Mouse (Mus musculus) midbrain, embryonic 15.5 days (tissue): ENCODE results near the gene Foxb2. TPM values are rescaled to one million over a fixed set of nuclear protein-coding genes. Genes with fewer than 3 reads are reported as not detected.

Experiments used
- ATAC-seq: fragments of 200-750 bp; cut with Nextera tagmentation; replicated peaks from 2 replicates; pipeline ENCODE4 v1.8.0; 2017; ENCODE audit warnings: moderate TSS enrichment
- H3K27ac ChIP-seq: fragments of 300-500 bp; sonication (generic); 2 replicates; pipeline ENCODE4 v1.5.1; 2015; ENCODE audit warnings: mild to moderate bottlenecking, inconsistent platforms
- H3K27me3 ChIP-seq: fragments of 300-500 bp; sonication (generic); replicated peaks from 2 replicates; pipeline ENCODE4 v1.6.1; 2015; ENCODE audit warnings: inconsistent platforms
- H3K36me3 ChIP-seq: fragments of 300-500 bp; sonication (generic); replicated peaks from 2 replicates; pipeline ENCODE4 v1.6.1; 2015; ENCODE audit warnings: inconsistent platforms
- H3K4me1 ChIP-seq: fragments of 300-500 bp; sonication (generic); 2 replicates; pipeline ENCODE4 v1.6.1; 2015; ENCODE audit warnings: inconsistent platforms
- H3K4me2 ChIP-seq: fragments of 300-500 bp; sonication (generic); 2 replicates; pipeline ENCODE4 v1.6.1; 2015; ENCODE audit warnings: inconsistent platforms, mild to moderate bottlenecking, moderate library complexity
- H3K4me3 ChIP-seq: fragments of 300-500 bp; sonication (generic); 2 replicates; pipeline ENCODE4 v1.5.1; 2015; ENCODE audit warnings: mild to moderate bottlenecking, inconsistent platforms
- H3K9ac ChIP-seq: fragments of 300-500 bp; sonication (generic); 2 replicates; pipeline ENCODE4 v1.6.1; 2015; ENCODE audit warnings: mild to moderate bottlenecking, inconsistent platforms
- H3K9me3 ChIP-seq: fragments of 300-500 bp; sonication (generic); 2 replicates; pipeline ENCODE4 v1.6.1; 2016; ENCODE audit warnings: inconsistent platforms
- WGBS: fragments of 180-500 bp; shearing (Covaris S2); methylation state at CpG from one replicate; pipeline ENCODE4 v1.1.7; 2015; ENCODE audit warnings: mixed read lengths; 5-methylcytosine and 5-hydroxymethylcytosine counted together
- polyA plus RNA-seq: library from polyadenylated mRNA; unstranded; fragments of >200 nt; fragmentation: Nextera tagmentation; extraction: Ambion mirVana; gene quantifications from 2 replicates; pipeline ENCODE4 v1.2.1, GENCODE M21; 2015

Gene Foxb2
- 0.52 and 0.84 TPM in 2 replicates for polyA plus RNA-seq

GRCm38 (mm10) chr19:16873221-16873861 is at the start of gene Foxb2:
Gene Foxb2, minus strand, starts transcription at chr19:16873805.
- Histone ChIP-seq H3K4me2 (peak within 1 kb of the TSS; percentile 93), H3K9ac (peak within 1 kb of the TSS; percentile 38), H3K27me3 (peaks cover 75% of the 10 kb centered on the region), H3K27ac (no peak within 1 kb of the TSS), H3K36me3 (no peaks in the 10 kb centered on the region), H3K4me3 (peak within 1 kb of the TSS; percentile 47), H3K9me3 (no peaks in the 10 kb centered on the region), H3K4me1 (peaks cover 51% of the 10 kb centered on the region)
- ATAC-seq = peak; percentile 15; the same call in 1 of the 2 replicates
- WGBS = under 1% methylated on average over 40 of the region's 40 CpGs

- no peak overlapping the region for H3K27ac ChIP-seq
- H3K4me1 ChIP-seq = no peaks in the 10 kb centered on the region
- H3K9me3 ChIP-seq = no peaks in the 10 kb centered on the region
- ATAC-seq = no peak
- 76% methylated on average over 5 of the region's 5 CpGs for WGBS
- no peak overlapping the region for H3K4me3 ChIP-seq
- H3K4me2 ChIP-seq = no peak overlapping the region
- H3K27me3 ChIP-seq = no peaks in the 10 kb centered on the region
- H3K36me3 ChIP-seq = no peaks in the 10 kb centered on the region
- no peak overlapping the region for H3K9ac ChIP-seq
Observed at GRCm38 (mm10) chr19:16911507-16911906, 37.9 kb upstream of the Foxb2 start.

GRCm38 (mm10) chr19:16903106-16903505 is 29.5 kb upstream of the Foxb2 start:
- Histone ChIP-seq H3K4me1 (no peaks in the 10 kb centered on the region), H3K4me3 (no peak overlapping the region), H3K27me3 (no peaks in the 10 kb centered on the region), H3K36me3 (no peaks in the 10 kb centered on the region), H3K27ac (no peak overlapping the region), H3K4me2 (no peak overlapping the region), H3K9me3 (no peaks in the 10 kb centered on the region), H3K9ac (no peak overlapping the region)
- ATAC-seq = no peak
- WGBS = 76% methylated on average over 2 of the region's 2 CpGs

GRCm38 (mm10) chr19:16899716-16900115 is 26.1 kb upstream of the Foxb2 start:
- Histone ChIP-seq H3K36me3 (no peaks in the 10 kb centered on the region), H3K27ac (no peak overlapping the region), H3K4me1 (no peaks in the 10 kb centered on the region), H3K27me3 (no peaks in the 10 kb centered on the region), H3K9me3 (no peaks in the 10 kb centered on the region), H3K4me3 (no peak overlapping the region), H3K4me2 (no peak overlapping the region), H3K9ac (no peak overlapping the region)
- WGBS = 49% methylated on average over 10 of the region's 10 CpGs
- no peak for ATAC-seq

DNA sequence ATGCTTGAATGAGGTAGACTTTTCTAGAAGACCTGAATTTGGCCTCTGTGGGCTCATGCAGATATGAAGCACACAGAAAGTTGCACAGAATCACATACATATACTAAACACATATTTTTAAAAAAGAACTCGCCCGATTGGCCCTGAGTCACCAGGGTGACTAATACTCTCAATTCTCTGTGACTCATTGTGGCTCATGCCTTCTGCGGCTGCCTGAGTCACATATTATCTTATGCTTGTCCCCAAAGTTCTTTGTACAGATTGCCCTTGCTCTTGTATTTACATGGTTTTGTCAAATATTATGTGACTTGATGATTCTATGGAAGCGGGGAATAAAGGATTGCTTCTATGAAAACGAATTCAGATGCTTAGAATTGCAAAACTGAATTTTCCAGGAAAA is 25.0 kb upstream of the Foxb2 start:
- no peak overlapping the region for H3K9ac ChIP-seq
- no peak for ATAC-seq
- WGBS = 92% methylated on average over 5 of the region's 5 CpGs
- no peak overlapping the region for H3K27ac ChIP-seq
- H3K4me3 ChIP-seq = no peak overlapping the region
- no peak overlapping the region for H3K4me2 ChIP-seq
- H3K9me3 ChIP-seq = no peaks in the 10 kb centered on the region
- no peaks in the 10 kb centered on the region for H3K4me1 ChIP-seq
- H3K27me3 ChIP-seq = no peaks in the 10 kb centered on the region
- H3K36me3 ChIP-seq = no peaks in the 10 kb centered on the region

GRCm38 (mm10) chr19:16876458-16876770 is 2.8 kb upstream of the Foxb2 start:
- under 1% methylated on average over 17 of the region's 17 CpGs for WGBS
- H3K9ac ChIP-seq = no peak overlapping the region
- no peaks in the 10 kb centered on the region for H3K36me3 ChIP-seq
- no peaks in the 10 kb centered on the region for H3K9me3 ChIP-seq
- no peak for ATAC-seq
- no peak overlapping the region for H3K27ac ChIP-seq
- no peak overlapping the region for H3K4me3 ChIP-seq
- H3K27me3 ChIP-seq = peaks cover 67% of the 10 kb centered on the region
- peaks cover 46% of the 10 kb centered on the region for H3K4me1 ChIP-seq
- peak overlapping the region; percentile 17 for H3K4me2 ChIP-seq

DNA sequence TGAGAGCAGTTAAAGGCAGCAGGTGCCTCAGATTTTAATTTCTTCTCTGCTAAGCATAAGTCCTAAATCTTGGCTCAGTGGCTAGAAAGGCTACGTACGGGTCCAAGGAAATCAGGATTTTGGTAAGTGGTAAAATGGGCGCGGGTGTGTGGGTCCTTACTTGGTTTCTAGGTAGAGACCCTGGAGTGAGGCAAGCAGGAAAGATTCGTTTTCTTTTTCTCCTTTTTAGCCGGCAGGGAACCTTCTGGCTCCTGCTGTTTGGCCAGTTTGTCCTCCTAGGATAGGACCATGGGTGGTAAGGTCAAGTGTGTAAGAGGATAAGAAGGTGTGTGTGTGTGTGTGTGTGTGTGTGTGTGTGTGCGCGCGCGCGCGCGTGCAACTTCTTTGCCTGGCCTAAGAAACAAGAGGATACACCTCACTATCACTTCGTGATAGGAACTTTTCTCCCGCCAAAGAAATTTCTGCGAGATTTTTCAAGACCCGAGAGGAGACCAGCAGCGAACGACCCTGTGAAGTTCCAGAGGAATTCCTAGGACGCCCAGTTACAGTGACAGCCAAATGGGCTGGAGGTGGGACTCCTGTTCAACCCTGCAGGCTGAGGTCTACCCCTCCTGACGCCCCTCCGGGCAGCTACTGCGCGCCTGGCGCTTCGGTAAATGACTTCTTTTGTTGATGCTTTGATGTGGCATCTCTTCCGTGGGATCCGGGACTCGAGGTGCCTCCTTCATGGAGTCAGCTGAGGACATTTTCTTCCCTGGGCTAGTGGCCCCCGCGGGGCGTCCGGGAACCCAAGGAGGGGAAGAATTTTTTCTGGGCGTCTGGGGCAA is 2.2 kb upstream of the Foxb2 start:
- peaks cover 51% of the 10 kb centered on the region for H3K4me1 ChIP-seq
- H3K4me2 ChIP-seq = peak overlapping the region; percentile 17
- H3K9ac ChIP-seq = no peak overlapping the region
- H3K9me3 ChIP-seq = no peaks in the 10 kb centered on the region
- no peaks in the 10 kb centered on the region for H3K36me3 ChIP-seq
- under 1% methylated on average over 34 of the region's 34 CpGs for WGBS
- no peak overlapping the region for H3K27ac ChIP-seq
- ATAC-seq = no peak
- peaks cover 70% of the 10 kb centered on the region for H3K27me3 ChIP-seq
- no peak overlapping the region for H3K4me3 ChIP-seq

DNA sequence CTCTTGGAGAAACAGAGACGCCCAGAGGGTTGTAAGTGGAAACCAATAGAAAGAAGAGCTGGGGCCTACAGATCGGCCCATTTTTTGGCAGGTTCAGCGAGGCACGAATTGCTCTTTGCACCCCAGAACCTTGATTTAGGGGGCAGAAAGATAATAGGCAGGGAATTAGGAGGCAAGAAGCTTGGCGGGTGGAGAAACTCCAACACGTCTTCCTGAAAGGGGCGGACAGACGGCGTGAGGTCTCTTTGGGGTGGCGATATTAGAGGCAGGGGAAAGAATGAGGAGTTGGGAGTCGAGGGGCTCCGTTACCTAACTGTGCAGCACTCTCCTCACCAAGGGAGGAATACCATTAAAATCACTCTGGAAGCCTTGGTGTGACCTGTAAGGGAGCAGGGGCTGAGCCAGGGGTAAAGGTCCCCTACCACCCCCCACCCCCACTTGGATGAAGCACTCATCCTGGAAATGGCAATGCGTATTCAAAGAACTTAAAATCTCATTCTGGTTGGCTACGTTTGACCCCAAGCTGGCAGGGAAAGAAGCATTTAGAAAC is 1.5 kb upstream of the Foxb2 start:
- WGBS = 2% methylated on average over 14 of the region's 14 CpGs
- H3K27me3 ChIP-seq = peaks cover 72% of the 10 kb centered on the region
- no peaks in the 10 kb centered on the region for H3K9me3 ChIP-seq
- H3K27ac ChIP-seq = no peak overlapping the region
- no peaks in the 10 kb centered on the region for H3K36me3 ChIP-seq
- H3K4me3 ChIP-seq = no peak overlapping the region; the same call in 1 of the 2 replicates
- peaks cover 51% of the 10 kb centered on the region for H3K4me1 ChIP-seq
- no peak overlapping the region for H3K9ac ChIP-seq
- no peak for ATAC-seq
- H3K4me2 ChIP-seq = 0 out of 2 replicates have a peak overlapping the region, but pooled peaks have one; percentile 93

GRCm38 (mm10) chr19:16873942-16874861 is 597 bp upstream of the Foxb2 start:
- H3K4me2 ChIP-seq = peak overlapping the region; percentile 93
- no peak overlapping the region for H3K27ac ChIP-seq
- H3K9me3 ChIP-seq = no peaks in the 10 kb centered on the region
- peak overlapping the region; percentile 47 for H3K4me3 ChIP-seq
- peaks cover 51% of the 10 kb centered on the region for H3K4me1 ChIP-seq
- H3K27me3 ChIP-seq = peaks cover 75% of the 10 kb centered on the region
- H3K9ac ChIP-seq = no peak overlapping the region
- WGBS = under 1% methylated on average over 55 of the region's 55 CpGs
- H3K36me3 ChIP-seq = no peaks in the 10 kb centered on the region
- no peak for ATAC-seq

DNA sequence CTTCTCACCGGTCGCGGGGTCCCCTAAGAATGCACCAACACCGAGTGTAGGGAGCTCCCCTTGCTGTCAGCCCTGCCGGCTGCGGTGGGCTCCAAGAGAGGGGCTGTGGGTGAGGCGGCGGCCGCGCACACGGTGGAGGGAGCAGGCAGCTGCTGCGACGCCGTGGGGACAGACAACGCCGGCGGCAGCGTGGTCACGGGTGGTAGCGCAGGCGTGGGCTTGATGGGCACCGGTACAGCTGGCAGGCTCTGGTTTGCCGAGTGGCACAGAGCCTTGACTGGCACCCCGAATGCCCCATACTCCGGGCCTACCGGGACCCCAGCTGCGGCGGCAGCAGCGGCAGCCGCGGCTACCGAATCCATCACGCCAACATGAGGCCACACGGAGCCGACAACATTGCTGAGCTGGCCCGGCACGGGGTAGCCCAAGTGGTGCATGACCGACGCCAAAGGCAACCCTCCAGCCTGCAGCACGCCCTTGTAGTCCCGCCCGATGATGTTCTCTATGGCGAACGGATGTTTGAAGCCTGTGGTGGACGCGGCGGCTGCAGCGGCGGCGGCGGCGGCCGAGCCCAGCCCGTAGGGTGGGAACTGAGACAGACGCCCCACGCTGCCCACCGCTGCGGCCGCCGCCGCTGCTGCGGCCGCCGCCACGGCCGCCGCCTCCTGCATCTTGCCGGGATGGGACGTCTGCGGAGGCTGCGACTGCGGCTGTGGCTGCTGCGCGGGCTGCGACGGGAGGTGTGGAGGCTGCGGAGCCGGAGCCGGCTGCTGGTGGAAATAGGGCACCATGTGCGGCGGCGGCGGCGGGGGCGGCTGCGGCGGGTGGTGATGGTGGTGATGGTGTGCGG is 1.0 kb downstream of the Foxb2 start:
- peak overlapping the region; percentile 47 for H3K4me3 ChIP-seq
- peaks cover 75% of the 10 kb centered on the region for H3K27me3 ChIP-seq
- H3K4me2 ChIP-seq = peak overlapping the region; percentile 93
- H3K36me3 ChIP-seq = no peaks in the 10 kb centered on the region
- H3K27ac ChIP-seq = no peak overlapping the region
- 2% methylated on average over 88 of the region's 88 CpGs for WGBS
- peaks cover 51% of the 10 kb centered on the region for H3K4me1 ChIP-seq
- ATAC-seq = peak; percentile 67
- peak overlapping the region; percentile 38 for H3K9ac ChIP-seq
- no peaks in the 10 kb centered on the region for H3K9me3 ChIP-seq

- Histone ChIP-seq H3K9ac (no peak overlapping the region), H3K4me1 (peaks cover 45% of the 10 kb centered on the region), H3K9me3 (no peaks in the 10 kb centered on the region), H3K36me3 (no peaks in the 10 kb centered on the region), H3K27me3 (peaks cover 67% of the 10 kb centered on the region), H3K27ac (no peak overlapping the region), H3K4me2 (no peak overlapping the region), H3K4me3 (no peak overlapping the region)
- WGBS = under 1% methylated on average over 24 of the region's 24 CpGs
- no peak for ATAC-seq
Observed at GRCm38 (mm10) chr19:16871192-16871760, 2.3 kb downstream of the Foxb2 start.
